8 mouse cellular contexts compared by ENCODE assay signal in genomic region chr1:69686741-69687075, GRCm38 (mm10). TPM values are rescaled to one million over a fixed set of nuclear protein-coding genes. Genes with fewer than 3 reads are reported as not detected.
DNase-seq lines count a peak whose midpoint lies in the region; ATAC-seq and TF ChIP-seq lines count a peak whose summit lies in the region.

No protein-coding gene starts in this region.

- 0% methylated on average over 6 of the region's 6 CpGs for WGBS in kidney, postnatal 0 days
- WGBS in embryonic facial prominence, embryonic 12.5 days, result 1% methylated on average over 6 of the region's 6 CpGs
- WGBS in midbrain, embryonic 16.5 days, result 0% methylated on average over 6 of the region's 6 CpGs

- peak; percentile 12 for DNase-seq in kidney, postnatal 0 days (ENCODE audit: low spot score)
- no peak for DNase-seq in kidney, postnatal 25 days
- DNase-seq in induced T-regulatory cell, adult 2 months (ENCODE audit: low read depth), result peak; percentile 89
- no peak for DNase-seq in cerebellum, postnatal 14 days
- DNase-seq in cerebellum, adult 9-11 months, result no peak

- peak overlapping the region; percentile 81 for H3K27ac ChIP-seq in kidney, postnatal 0 days
- peak overlapping the region; percentile 89 for H3K27ac ChIP-seq in embryonic facial prominence, embryonic 12.5 days
- peak overlapping the region; percentile 84 for H3K27ac ChIP-seq in midbrain, embryonic 16.5 days (ENCODE audit: low read length)

- H3K4me3 ChIP-seq in kidney, postnatal 0 days (replicated peaks; ENCODE audit: low read depth, low read length), result peak overlapping the region; percentile 66
- H3K4me3 ChIP-seq in embryonic facial prominence, embryonic 12.5 days, result peak overlapping the region; percentile 67
- H3K4me3 ChIP-seq in midbrain, embryonic 16.5 days (ENCODE audit: low read depth, low read length), result peak overlapping the region; percentile 88

- H3K4me1 ChIP-seq in kidney, postnatal 0 days (replicated peaks; ENCODE audit: insufficient read depth, low read length), result 0 out of 2 replicates have a peak, but pooled peaks cover 2% of the 10 kb centered on the region
- peaks cover 5% of the 10 kb centered on the region; the same call in 1 of the 2 replicates for H3K4me1 ChIP-seq in embryonic facial prominence, embryonic 12.5 days
- peaks cover 10% of the 10 kb centered on the region for H3K4me1 ChIP-seq in midbrain, embryonic 16.5 days (ENCODE audit: control insufficient read depth, insufficient read depth, low read length)

- H3K9ac ChIP-seq in kidney, postnatal 0 days (ENCODE audit: low read depth, low read length), result peak overlapping the region; percentile 63
- H3K9ac ChIP-seq in embryonic facial prominence, embryonic 12.5 days, result peak overlapping the region; percentile 58
- H3K9ac ChIP-seq in midbrain, embryonic 16.5 days (ENCODE audit: low read depth, low read length), result peak overlapping the region; percentile 86

- H3K4me2 ChIP-seq in kidney, postnatal 0 days (ENCODE audit: low read length), result peak overlapping the region; percentile 63
- peak overlapping the region; percentile 72 for H3K4me2 ChIP-seq in embryonic facial prominence, embryonic 12.5 days (replicated peaks)
- H3K4me2 ChIP-seq in midbrain, embryonic 16.5 days (ENCODE audit: low read length), result peak overlapping the region; percentile 58

- no peak for TF ChIP-seq CTCF in kidney, postnatal 0 days (IDR thresholded peaks at IDR 0.05; ENCODE audit: low read depth)

- no peak for ATAC-seq in kidney, postnatal 0 days (replicated peaks; ENCODE audit: low FRiP score, low read depth)
- ATAC-seq in embryonic facial prominence, embryonic 12.5 days (ENCODE audit: insufficient number of reproducible peaks, insufficient read depth, low FRiP score, low TSS enrichment), result no peak
- peak; percentile 18 for ATAC-seq in midbrain, embryonic 16.5 days
- ATAC-seq in frontal cortex, adult (ENCODE audit: low TSS enrichment), result no peak

- H3K9me3 ChIP-seq in kidney, postnatal 0 days (replicated peaks; ENCODE audit: low read length), result no peaks in the 10 kb centered on the region
- no peaks in the 10 kb centered on the region for H3K9me3 ChIP-seq in embryonic facial prominence, embryonic 12.5 days
- H3K9me3 ChIP-seq in midbrain, embryonic 16.5 days (replicated peaks; ENCODE audit: control insufficient read depth, low read length, poor library complexity, severe bottlenecking), result no peaks in the 10 kb centered on the region

- no peaks in the 10 kb centered on the region for H3K36me3 ChIP-seq in kidney, postnatal 0 days (ENCODE audit: insufficient read depth, low read length)
- H3K36me3 ChIP-seq in embryonic facial prominence, embryonic 12.5 days, result no peaks in the 10 kb centered on the region
- H3K36me3 ChIP-seq in midbrain, embryonic 16.5 days (ENCODE audit: control insufficient read depth, insufficient read depth, low read length), result no peaks in the 10 kb centered on the region

- no peaks in the 10 kb centered on the region for H3K27me3 ChIP-seq in kidney, postnatal 0 days (ENCODE audit: insufficient read depth, low read length)
- H3K27me3 ChIP-seq in embryonic facial prominence, embryonic 12.5 days, result no peaks in the 10 kb centered on the region
- no peaks in the 10 kb centered on the region for H3K27me3 ChIP-seq in midbrain, embryonic 16.5 days (ENCODE audit: control insufficient read depth, insufficient read depth, low read depth, low read length)

RNA-seq across cellular contexts. Expression of gene Ikzf2, which starts 0.3 kb away (rescaled TPM):
- polyA plus RNA-seq in kidney, postnatal 0 days (2015; fragmentation: Nextera tagmentation; extraction: Ambion mirVana), result 1.7 and 2.7 TPM in 2 replicates
- polyA plus RNA-seq in embryonic facial prominence, embryonic 12.5 days (2016; fragmentation: Nextera tagmentation; extraction: Ambion mirVana), result 7.4 and 8.5 TPM in 2 replicates
- 3.8 and 5.0 TPM in 2 replicates for polyA plus RNA-seq in midbrain, embryonic 16.5 days (2015; fragmentation: Nextera tagmentation; extraction: Ambion mirVana)

Comparison
In these comparisons a context has a peak if more than half of its experiments do, and no peak if none do; other contexts are left out.
1. DNase-seq: peak in kidney, postnatal 0 days (single experiment) and induced T-regulatory cell, adult 2 months (single experiment); none in kidney, postnatal 25 days (0 of 2), cerebellum, postnatal 14 days (0 of 2) and cerebellum, adult 9-11 months (single experiment).
2. Peak in every context shown above with its lines, with median percentiles within 50 percentile points of each other: H3K27ac ChIP-seq, H3K4me2 ChIP-seq, H3K4me3 ChIP-seq and H3K9ac ChIP-seq.